ENCODE assay signal across 12 mouse cellular contexts in genomic region chr6:90920510-90921220, GRCm38 (mm10).
DNase-seq lines count a peak whose midpoint lies in the region; ATAC-seq and TF ChIP-seq lines count a peak whose summit lies in the region.
"Had no signal": no experiment of that assay in that cellular context is flagged by ENCODE, and none has a peak within 500 bp of the region (broad histone marks: within the 10 kb centered on the region; RNA-seq: fewer than 3 reads in every experiment).

No protein-coding gene starts in this region.

- no peak for TF ChIP-seq CTCF in midbrain, postnatal 0 days (IDR thresholded peaks at IDR 0.05)

- no peak for ATAC-seq in hindbrain, embryonic 16.5 days
- ATAC-seq in midbrain, embryonic 11.5 days (ENCODE audit: low FRiP score) = no peak
- ATAC-seq in midbrain, postnatal 0 days (ENCODE audit: low FRiP score) = no peak
- no peak for ATAC-seq in hindbrain, embryonic 14.5 days (ENCODE audit: low FRiP score)

- no peak overlapping the region for H3K9ac ChIP-seq in hindbrain, embryonic 16.5 days (ENCODE audit: low read depth, low read length)
- H3K9ac ChIP-seq in midbrain, embryonic 11.5 days (ENCODE audit: low read length) = no peak overlapping the region
- no peak overlapping the region for H3K9ac ChIP-seq in midbrain, postnatal 0 days (replicated peaks; ENCODE audit: low read length, poor library complexity, severe bottlenecking)
- H3K9ac ChIP-seq in hindbrain, embryonic 14.5 days = no peak overlapping the region
- H3K9ac ChIP-seq: liver, embryonic 13.5 days had no signal

- H3K4me3 ChIP-seq in hindbrain, embryonic 10.5 days = no peak overlapping the region
- no peak overlapping the region for H3K4me3 ChIP-seq in hindbrain, embryonic 16.5 days (ENCODE audit: low read length)
- H3K4me3 ChIP-seq in midbrain, embryonic 11.5 days (ENCODE audit: low read depth, low read length) = no peak overlapping the region
- no peak overlapping the region for H3K4me3 ChIP-seq in midbrain, postnatal 0 days (ENCODE audit: low read depth, low read length)
- H3K4me3 ChIP-seq in hindbrain, embryonic 14.5 days (replicated peaks; ENCODE audit: low read length) = no peak overlapping the region
- H3K4me3 ChIP-seq: liver, embryonic 13.5 days had no signal

- no peaks in the 10 kb centered on the region for H3K27me3 ChIP-seq in hindbrain, embryonic 10.5 days (ENCODE audit: insufficient read depth, poor library complexity, severe bottlenecking)
- no peaks in the 10 kb centered on the region for H3K27me3 ChIP-seq in hindbrain, embryonic 16.5 days (replicated peaks; ENCODE audit: control insufficient read depth, insufficient read depth, low read length)
- H3K27me3 ChIP-seq in midbrain, embryonic 11.5 days (ENCODE audit: control insufficient read depth, insufficient read depth, low read length) = no peaks in the 10 kb centered on the region
- H3K27me3 ChIP-seq in midbrain, postnatal 0 days (ENCODE audit: insufficient read depth, low read length) = no peaks in the 10 kb centered on the region
- no peaks in the 10 kb centered on the region for H3K27me3 ChIP-seq in hindbrain, embryonic 14.5 days (ENCODE audit: control insufficient read depth, insufficient read depth, low read length)
- H3K27me3 ChIP-seq: liver, embryonic 13.5 days had no signal

- H3K9me3 ChIP-seq in hindbrain, embryonic 10.5 days = no peaks in the 10 kb centered on the region
- no peaks in the 10 kb centered on the region for H3K9me3 ChIP-seq in hindbrain, embryonic 16.5 days (ENCODE audit: control insufficient read depth, low read length)
- no peaks in the 10 kb centered on the region for H3K9me3 ChIP-seq in midbrain, embryonic 11.5 days (ENCODE audit: control insufficient read depth, low read length)
- H3K9me3 ChIP-seq in midbrain, postnatal 0 days (ENCODE audit: low read length) = no peaks in the 10 kb centered on the region
- H3K9me3 ChIP-seq in hindbrain, embryonic 14.5 days (ENCODE audit: control insufficient read depth, low read length) = no peaks in the 10 kb centered on the region
- H3K9me3 ChIP-seq: liver, embryonic 13.5 days had no signal

- H3K4me2 ChIP-seq in hindbrain, embryonic 16.5 days (ENCODE audit: low read length) = no peak overlapping the region
- H3K4me2 ChIP-seq in midbrain, embryonic 11.5 days = no peak overlapping the region
- no peak overlapping the region for H3K4me2 ChIP-seq in midbrain, postnatal 0 days (ENCODE audit: low read depth, low read length, poor library complexity, severe bottlenecking)
- H3K4me2 ChIP-seq in hindbrain, embryonic 14.5 days (replicated peaks) = no peak overlapping the region
- H3K4me2 ChIP-seq: liver, embryonic 13.5 days had no signal

- peak; percentile 23 for DNase-seq in hindbrain, embryonic 10.5 days (ENCODE audit: low spot score)
- DNase-seq in midbrain, embryonic 11.5 days (ENCODE audit: low spot score, missing footprints) = peak; percentile 80
- DNase-seq in midbrain, postnatal 0 days (ENCODE audit: low spot score) = no peak
- DNase-seq in hindbrain, embryonic 14.5 days (ENCODE audit: low spot score) = no peak
- DNase-seq in retina, embryonic 14.5 days (ENCODE audit: low spot score) = peak; percentile 20
- no peak for DNase-seq in cerebellum, adult 18-20 months
- DNase-seq in urinary bladder, postnatal 25 days (ENCODE audit: low spot score) = no peak
- DNase-seq: cerebellum, adult 9-11 months; heart, adult 18-20 months; liver, embryonic 13.5 days; midbrain, embryonic 14.5 days had no signal

- 53% methylated on average over 5 of the region's 5 CpGs for WGBS in hindbrain, embryonic 10.5 days
- 45% methylated on average over 5 of the region's 5 CpGs for WGBS in hindbrain, embryonic 16.5 days
- 73% methylated on average over 5 of the region's 5 CpGs for WGBS in midbrain, embryonic 11.5 days
- 73% methylated on average over 5 of the region's 5 CpGs for WGBS in midbrain, postnatal 0 days
- 41% methylated on average over 5 of the region's 5 CpGs for WGBS in hindbrain, embryonic 14.5 days

- peak overlapping the region; percentile 77; the same call in 1 of the 2 replicates for H3K27ac ChIP-seq in hindbrain, embryonic 10.5 days
- H3K27ac ChIP-seq in hindbrain, embryonic 16.5 days (ENCODE audit: low read depth, low read length) = no peak overlapping the region
- no peak overlapping the region for H3K27ac ChIP-seq in midbrain, embryonic 11.5 days (ENCODE audit: low read depth, low read length)
- H3K27ac ChIP-seq in midbrain, postnatal 0 days (ENCODE audit: low read depth, low read length) = no peak overlapping the region
- peak overlapping the region; percentile 32; the same call in 1 of the 2 replicates for H3K27ac ChIP-seq in hindbrain, embryonic 14.5 days
- H3K27ac ChIP-seq: liver, embryonic 13.5 days had no signal

- H3K36me3 ChIP-seq in hindbrain, embryonic 10.5 days = no peaks in the 10 kb centered on the region
- H3K36me3 ChIP-seq in hindbrain, embryonic 16.5 days (ENCODE audit: control insufficient read depth, insufficient read depth, low read length) = no peaks in the 10 kb centered on the region
- H3K36me3 ChIP-seq in midbrain, embryonic 11.5 days (ENCODE audit: control insufficient read depth, insufficient read depth, low read length) = no peaks in the 10 kb centered on the region
- no peaks in the 10 kb centered on the region for H3K36me3 ChIP-seq in midbrain, postnatal 0 days (ENCODE audit: insufficient read depth, low read length)
- H3K36me3 ChIP-seq in hindbrain, embryonic 14.5 days (replicated peaks; ENCODE audit: control insufficient read depth, insufficient read depth) = no peaks in the 10 kb centered on the region
- H3K36me3 ChIP-seq: liver, embryonic 13.5 days had no signal

- H3K4me1 ChIP-seq in hindbrain, embryonic 10.5 days (replicated peaks) = peaks cover 56% of the 10 kb centered on the region
- peaks cover 25% of the 10 kb centered on the region for H3K4me1 ChIP-seq in hindbrain, embryonic 16.5 days (ENCODE audit: control insufficient read depth, insufficient read depth, low read depth, low read length)
- H3K4me1 ChIP-seq in midbrain, embryonic 11.5 days (ENCODE audit: control insufficient read depth, insufficient read depth, low read length) = peaks cover 4% of the 10 kb centered on the region
- H3K4me1 ChIP-seq in midbrain, postnatal 0 days (ENCODE audit: insufficient read depth, low read length) = 0 out of 2 replicates have a peak, but pooled peaks cover 2% of the 10 kb centered on the region
- peaks cover 45% of the 10 kb centered on the region for H3K4me1 ChIP-seq in hindbrain, embryonic 14.5 days (replicated peaks; ENCODE audit: control insufficient read depth, insufficient read depth, low read length)
- H3K4me1 ChIP-seq: liver, embryonic 13.5 days had no signal

Comparison
In these comparisons a context has a peak if more than half of its experiments do, and no peak if none do; other contexts are left out.
1. DNase-seq: peak in hindbrain, embryonic 10.5 days (single experiment), midbrain, embryonic 11.5 days (single experiment) and retina, embryonic 14.5 days (single experiment); none in midbrain, postnatal 0 days (single experiment), hindbrain, embryonic 14.5 days (single experiment), cerebellum, adult 18-20 months (0 of 2) and urinary bladder, postnatal 25 days (single experiment).
2. H3K27ac ChIP-seq: peak in hindbrain, embryonic 10.5 days (single experiment) and hindbrain, embryonic 14.5 days (single experiment); none in hindbrain, embryonic 16.5 days (single experiment), midbrain, embryonic 11.5 days (single experiment) and midbrain, postnatal 0 days (single experiment).